Mouse (Mus musculus) monocyte, adult 5-6 weeks (primary cell): ENCODE measurements around the gene Nfat5. TPM values are rescaled to one million over a fixed set of nuclear protein-coding genes. Genes with fewer than 3 reads are reported as not detected.

ENCODE experiments used
- ATAC-seq: fragments of 153-309, 156-312 bp; replicated peaks from 2 replicates; pipeline ENCODE4 v1.8.0; 2017; ENCODE audit warnings: mild to moderate bottlenecking; ENCODE audit not compliant: low TSS enrichment, insufficient number of reproducible peaks, severe bottlenecking, poor library complexity, low FRiP score
- total RNA-seq: library from RNA; stranded (forward); fragments of 200-1000, 200-491, 200-594 nt; gene quantifications from 3 replicates; pipeline ENCODE4 v1.2.3, GENCODE M21; 2017

Gene Nfat5
- total RNA-seq, 1 experiment from 2014 or later: 44.0 TPM

DNA sequence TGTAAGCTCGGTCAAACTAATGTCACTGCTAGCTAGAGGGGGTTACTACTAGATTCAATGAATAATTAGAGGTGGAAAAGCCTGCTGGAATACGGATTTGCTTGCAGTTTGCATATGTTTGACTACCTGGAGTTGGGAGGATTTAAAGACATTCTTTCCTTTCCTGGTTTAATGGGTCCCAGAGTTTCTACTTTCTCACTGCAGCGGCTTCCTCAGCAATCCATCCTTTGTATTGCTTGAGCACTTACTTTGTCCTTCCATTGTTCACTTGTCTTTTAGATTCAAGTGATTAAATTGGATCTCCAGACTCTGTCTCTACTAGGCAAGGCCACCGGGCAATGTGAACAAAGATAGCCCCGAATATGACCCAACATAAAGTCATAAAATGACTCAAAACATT lies 5.7 kb upstream of the Nfat5 start:
- ATAC-seq: no peak

DNA sequence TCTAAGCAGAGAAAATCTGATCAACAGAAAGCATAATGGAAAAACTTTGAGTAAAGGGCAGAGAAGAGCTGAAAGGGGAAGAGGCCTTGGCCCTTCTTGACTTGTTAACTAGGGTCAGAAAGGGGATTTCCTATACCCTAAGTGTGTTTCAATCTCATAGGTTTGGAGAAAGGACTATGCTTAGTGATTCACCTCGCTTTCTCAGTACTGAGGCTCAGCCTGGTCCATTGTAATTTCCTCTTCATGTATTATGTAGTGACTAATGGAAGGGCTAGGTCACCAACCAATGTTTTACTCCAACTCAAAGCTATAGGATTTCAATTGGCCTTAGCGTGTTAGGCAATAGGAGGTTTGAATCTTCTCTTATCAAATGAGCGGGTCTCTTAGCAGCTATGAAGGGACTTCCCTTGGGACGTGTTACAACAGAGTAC lies 2.1 kb upstream of the Nfat5 start:
- ATAC-seq: peak; percentile 55

DNA sequence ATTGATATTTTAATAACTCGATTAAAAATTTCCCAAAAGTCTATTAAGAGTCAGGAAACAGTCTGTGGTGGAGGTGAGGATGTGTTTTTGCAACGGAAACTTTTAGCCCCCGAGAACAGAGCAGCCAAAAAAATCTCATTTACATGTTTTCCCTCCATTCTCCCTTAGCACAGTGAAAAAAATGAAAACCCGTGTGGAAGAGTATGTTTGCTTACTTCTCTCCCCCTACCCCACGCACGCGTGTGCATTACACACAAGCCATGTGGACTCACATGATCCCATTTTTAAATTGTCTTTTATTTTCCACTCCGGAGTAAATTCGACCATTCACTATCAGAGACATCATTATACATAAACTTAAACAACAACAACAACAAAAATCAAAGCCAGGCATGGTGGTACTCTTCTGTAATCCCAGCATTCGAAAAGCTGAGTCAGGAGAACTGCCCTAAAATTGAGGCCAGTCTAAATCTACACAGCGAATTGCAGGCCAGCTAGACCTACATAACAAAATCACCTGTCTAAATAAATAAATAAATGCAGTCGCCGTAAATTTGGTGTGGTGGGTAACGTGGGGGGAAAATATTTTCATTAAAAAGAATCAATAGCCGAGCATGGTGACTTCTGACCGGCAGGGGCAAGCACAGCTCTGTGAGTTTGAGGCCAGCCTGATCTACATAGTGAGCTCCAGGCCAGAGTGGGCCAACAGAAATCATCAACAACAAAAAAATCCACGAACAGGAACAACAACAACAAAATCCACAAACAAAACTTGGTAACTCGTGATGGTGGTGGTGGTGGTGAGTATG lies 947 bp upstream of the Nfat5 start:
- ATAC-seq: no peak

DNA sequence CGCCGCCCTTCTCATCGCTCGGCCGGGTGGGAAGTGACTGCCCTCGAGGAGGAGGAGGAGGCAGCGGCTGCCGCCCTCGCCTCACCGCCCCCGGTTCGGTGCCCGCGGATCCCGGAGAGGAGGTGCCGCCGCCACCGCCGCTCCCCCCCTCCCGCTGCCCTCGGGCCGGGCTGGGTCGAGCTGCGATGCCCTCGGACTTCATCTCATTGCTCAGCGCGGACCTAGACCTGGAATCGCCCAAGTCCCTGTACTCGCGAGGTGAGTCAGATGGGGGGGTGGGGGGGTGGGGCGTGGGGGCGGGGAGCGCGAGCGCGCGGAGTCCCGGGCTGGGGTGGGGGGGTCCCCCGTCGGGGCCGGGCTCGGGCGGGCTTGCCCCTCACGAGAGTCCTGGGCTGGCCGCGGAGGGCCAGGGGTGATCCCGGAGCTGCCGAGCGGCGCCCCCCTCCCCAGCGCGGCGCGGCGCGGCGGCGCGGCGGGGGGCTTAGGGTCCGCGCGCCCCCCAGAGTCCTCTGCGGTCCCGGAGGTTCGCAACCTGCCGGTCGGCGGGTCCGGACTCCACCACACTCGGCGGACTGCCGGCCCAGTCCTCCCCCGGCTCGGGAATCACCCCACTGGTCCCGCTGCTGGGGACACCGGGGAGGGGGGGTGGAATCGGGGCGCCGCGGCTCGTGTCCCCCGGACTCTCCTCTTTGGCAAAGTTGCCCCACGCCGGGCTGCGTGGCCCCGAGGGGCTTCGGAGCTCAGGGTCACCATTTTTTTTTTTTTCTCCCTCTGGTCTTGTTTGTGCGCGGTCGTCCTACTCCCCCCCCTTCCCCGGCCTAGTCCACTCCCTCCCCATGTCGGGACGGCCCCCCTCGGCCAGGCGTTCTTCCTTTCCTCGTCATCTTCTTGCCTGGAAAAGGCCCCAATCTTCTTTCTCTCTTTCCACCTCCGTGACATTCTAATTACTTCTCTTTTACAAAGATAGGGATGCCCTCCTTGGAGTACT lies 665 bp downstream of the Nfat5 start:
- ATAC-seq: no peak

DNA sequence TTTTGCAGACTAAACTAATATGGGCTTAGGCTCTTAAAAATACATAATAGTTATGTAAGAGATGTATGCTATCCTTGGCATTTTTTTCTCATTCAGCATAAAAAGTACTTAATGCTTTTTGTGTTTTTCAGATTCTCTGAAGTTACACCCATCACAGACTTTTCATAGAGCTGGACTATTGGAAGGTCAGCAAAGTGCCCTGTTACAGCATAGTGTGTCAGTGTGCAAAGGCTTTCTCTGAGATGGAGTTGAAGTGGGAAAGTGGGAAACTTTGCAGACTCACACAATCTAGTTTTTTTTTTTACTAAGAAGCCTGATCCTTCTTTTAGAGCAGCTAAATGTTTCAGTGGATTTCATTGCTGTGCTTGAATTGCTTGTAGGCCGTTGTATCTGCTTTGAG lies 2.2 kb downstream of the Nfat5 start:
- no peak for ATAC-seq

DNA sequence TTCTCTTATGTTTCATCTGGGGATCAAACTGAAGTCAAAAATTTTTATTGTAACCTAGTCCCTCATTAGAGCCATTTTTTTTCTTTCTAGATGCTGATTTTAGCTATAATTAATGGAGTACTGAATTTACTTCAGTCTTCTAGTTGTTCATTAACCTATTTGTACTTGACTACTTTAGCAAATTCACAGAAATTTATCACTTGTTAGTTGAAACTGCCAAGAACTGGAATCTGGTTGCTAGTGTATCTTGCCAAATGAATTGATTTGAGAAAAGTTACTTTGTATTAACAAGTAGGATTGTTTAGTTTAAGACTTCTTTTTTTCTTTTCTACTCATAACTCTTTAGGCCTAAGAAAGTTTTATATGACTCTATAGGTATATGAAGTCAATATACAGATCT lies 18.6 kb downstream of the Nfat5 start:
- no peak for ATAC-seq

DNA sequence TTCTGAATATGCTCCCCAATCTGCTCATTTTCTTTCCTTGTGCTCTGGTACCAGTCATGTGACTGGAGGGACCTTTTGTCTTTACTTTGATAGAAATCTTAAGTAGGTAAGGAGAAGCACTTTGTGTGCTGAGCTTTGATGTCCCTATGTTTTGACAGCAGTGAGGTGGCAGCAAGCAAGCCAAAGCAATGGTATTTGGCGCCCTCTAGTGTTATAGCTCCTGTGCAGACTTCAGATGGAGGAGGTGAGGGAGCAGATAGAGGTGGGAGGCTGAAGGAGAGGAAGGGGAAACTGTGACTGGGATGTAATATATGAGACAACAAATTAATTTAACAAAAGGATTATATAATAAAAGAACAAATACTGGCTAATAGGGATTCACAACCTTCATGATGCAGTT lies 30.9 kb downstream of the Nfat5 start:
- ATAC-seq: peak; percentile 91

DNA sequence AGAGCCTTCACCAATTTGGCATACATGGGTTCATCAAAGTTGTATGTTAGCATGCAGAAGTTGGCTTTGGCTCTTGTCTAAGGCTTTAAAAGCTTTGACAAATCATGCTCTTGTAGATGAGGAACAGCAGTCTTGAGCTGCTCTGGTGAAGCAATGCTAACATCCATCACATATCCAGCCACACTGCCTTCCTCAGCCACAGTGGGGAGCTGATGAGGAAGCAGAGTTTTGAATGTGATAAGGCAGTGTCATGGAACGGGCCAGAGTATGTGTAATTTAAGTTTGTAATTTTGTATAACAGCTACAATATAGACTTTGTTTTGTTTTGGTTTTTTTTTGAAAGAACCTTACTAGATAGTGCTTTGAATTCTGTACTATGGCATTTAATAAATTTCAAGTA lies 36.3 kb downstream of the Nfat5 start:
- no peak for ATAC-seq

DNA sequence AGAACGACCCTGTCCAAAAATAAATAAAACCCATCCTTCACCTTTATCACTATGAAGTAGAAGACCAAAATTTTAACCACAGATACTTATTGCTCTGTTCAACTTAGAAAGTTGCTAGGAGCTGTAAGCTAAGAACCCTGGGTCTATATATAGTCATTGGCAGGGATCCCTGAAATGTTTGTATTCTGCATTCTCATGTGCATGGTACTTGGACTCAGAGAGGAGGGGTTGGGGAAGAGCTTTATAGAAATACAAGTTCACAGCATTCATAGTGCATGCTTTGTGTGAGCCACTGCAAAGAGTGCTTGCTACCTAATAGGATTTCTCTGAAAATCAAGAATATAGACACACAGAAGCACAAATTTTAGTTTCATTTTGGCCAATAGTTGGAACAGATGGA lies 43.2 kb downstream of the Nfat5 start:
- no peak for ATAC-seq

DNA sequence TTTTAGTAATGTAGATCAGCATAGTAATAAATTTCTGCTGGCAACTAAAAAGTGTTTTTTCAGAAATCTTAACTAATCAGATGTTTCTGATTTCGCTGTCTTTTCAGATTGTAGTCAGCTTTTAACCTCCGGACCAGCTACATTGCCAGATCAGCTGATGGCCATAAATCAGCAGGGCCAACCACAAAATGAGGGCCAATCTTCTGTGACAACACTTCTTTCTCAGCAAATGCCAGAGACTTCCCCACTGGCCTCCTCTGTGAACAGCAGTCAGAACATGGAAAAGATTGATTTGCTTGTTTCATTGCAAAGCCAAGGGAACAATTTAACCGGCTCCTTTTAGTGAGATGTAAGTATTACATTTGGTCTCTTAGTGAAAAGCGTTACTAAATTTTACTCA lies 77.0 kb downstream of the Nfat5 start:
- ATAC-seq: no peak

DNA sequence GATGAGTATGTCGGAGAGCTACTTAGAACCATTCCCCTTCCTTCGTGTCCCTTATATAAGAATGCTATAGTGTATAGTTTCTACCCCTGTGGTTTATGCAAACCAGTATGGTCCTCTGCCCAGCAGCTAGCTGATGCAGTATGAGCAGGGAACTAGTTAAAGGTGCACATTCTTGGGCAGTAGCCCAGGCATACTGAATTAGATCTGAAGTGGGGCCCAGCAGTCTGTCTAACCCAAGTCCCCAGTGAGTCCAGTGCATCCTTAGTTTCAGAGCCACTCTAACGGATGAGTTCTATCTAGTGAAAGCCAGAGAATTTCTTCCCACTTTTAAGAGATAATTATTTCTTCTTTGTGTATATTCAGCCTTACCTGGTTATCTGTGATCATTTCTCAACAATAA lies 84.1 kb downstream of the Nfat5 start:
- no peak for ATAC-seq

DNA sequence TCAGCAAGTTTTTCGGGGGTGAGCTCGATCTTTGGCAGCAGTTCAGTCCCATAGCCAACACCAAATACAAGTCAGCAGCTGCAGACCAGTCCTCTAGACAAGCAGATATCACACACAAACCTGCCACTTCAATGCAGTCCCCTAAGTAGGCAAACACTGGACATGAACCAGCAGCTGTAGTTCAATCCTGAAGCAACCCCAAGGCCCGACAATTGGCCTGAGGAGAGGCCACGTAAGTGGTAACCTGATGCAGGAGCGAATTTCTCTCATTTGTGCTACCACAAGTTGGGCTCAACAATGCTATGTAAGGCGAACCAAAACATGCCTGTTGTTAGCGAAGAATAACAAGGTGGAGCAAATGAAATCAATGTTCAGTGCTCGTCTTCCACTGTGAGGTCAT lies 87.5 kb downstream of the Nfat5 start:
- ATAC-seq: no peak

DNA sequence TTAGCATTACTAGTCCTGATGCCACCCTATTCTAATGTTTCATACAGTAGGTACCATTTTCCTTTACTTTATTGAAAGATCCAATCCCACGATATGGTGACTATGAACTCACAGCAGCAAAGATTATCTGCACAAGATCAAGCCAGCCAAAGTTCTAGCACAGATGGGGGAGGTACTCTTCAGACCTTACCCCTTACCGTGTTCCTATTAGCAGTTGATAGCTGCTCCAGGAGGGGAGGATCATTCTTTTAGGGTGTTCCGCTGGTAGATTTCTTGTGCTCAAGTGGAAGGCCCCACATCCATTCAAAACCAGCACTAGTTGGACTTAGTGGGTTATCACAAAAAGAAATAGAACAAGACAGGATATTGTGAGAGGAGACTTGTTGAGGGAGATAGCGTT lies 88.4 kb downstream of the Nfat5 start:
- no peak for ATAC-seq

DNA sequence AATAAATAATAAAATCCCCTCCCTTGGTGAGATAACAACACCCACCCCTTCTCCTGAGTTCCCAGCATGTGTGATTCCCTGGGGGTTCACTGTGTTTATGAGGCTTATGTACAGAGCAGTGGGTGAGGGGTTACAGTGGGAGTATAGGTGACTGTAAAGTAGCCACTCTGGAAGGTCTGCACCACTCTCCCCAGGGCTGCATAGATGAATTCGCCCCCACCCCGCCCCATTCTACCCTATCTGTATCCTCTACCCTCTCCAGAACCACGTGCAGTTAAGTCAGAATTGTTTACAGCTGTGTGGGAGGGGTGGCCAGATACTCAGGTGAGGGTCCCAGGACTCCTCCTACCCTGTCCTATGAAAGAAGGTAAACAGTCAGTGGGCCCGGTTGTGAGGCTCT lies 89.6 kb downstream of the Nfat5 start:
- no peak for ATAC-seq

DNA sequence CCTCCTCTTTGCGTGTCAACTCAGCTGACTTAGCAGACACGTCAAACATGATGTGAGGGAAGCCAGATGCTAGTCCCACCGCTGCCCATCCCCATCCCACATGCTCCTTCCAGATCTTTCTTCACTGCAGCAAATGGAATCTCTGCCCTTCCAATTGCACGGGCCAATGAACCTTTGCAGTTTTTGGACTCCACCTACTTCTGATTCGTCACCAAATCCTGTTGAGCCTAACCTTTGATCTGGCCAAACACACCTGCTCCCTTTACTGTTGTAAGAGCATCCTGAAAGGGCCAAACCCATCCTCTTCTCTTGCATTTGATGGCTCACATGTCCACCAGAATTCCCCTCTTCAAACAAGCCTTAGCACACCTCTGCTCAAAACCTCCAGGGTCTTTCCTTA lies 91.4 kb downstream of the Nfat5 start:
- no peak for ATAC-seq

DNA sequence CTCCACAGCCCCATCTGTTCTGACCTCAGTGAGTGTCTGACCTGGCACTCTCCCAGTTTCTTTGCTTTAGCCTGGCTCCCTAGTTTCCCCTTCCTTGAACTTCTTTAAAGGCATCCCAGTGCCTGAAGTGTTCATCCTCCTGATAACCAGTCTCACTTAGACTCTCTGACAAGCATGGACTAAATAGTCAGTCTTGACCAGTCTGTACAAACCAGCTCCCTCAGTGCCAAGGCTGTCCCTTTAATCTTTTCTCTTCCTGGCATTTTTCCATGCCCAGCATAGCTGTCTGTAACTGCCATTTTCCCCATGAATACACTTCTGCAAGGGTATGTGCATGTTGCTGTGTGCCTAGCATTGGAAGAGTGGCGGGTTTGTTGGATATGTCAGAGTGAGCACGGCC lies 91.8 kb downstream of the Nfat5 start:
- ATAC-seq: no peak

DNA sequence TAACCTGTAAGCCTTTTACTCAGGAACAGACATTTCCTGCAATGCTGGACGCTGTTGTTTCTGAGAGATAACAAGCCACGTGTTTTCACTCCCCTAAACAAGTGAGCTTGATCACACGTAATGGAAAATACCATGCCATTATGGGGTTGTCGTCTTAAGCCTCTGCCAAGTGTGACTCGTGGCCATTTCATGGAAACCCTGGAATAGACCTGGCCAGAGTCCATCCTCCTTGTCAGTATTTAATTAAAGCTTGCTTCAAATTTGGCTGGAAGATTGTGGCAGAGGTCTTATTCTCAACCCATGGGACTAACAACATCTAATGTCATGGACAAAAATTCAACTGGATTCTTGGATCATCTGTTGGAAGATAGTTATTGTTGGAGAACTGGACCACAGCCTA lies 92.9 kb downstream of the Nfat5 start:
- ATAC-seq: no peak

DNA sequence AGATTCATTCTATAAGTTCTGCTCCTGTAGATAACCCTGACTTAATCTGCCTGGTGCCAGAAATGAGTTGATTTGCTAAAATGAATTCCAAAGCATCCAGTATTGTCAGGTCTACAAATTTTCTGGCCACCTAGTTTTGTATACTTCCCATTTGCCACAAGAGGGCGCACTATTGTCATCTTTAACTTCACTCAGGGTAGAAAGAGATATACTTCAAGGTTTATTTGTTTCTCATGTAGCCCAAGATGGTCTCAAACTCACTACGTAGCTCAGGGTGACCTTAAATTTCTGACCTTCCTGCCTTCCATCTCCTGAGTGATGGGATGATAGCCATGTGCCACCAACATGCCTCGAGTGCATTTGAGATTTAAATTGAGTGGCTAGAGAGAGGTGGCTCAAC lies 93.4 kb downstream of the Nfat5 start:
- no peak for ATAC-seq

DNA sequence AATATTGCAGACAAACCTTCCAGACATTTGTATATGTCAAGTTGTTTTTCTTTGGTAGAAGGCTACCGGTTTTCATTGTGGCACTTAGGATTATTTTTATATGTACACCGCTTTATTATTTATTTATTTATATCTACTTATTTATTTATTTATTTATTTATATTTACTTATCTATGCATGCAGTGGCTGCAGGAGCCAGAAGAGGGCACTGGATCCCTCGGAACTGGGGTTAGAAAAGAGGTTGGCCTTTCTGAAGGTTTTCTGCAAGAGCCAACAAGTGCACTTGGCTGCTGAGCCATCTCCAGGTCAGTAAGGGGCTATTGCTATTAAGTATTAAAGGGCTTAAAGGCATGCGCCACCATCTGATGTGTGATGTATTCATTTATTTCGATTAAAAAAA lies 94.6 kb downstream of the Nfat5 start:
- ATAC-seq: no peak

DNA sequence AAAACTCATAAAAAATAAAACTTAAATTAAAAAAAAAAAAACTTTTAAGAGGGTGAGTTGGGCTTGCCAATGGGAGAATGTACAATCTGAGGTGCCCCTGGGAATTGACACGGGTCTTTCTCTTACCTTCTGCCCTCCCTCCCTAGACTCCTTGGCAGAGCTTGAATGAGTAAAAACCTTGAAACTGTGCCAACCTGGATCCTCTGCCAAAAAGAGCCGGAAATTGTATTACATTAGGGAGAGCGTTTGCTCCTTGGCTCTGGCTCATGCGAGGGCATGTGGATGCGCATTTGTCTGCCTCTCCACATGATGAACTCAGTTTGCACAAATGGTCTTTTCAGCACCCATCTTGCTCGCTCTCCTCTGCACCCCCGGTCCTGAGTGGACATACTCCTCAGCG lies 96.3 kb downstream of the Nfat5 start:
- ATAC-seq: no peak
